Mouse (Mus musculus) limb, embryonic 14.5 days (tissue): ENCODE measurements around the gene Prr12. TPM values are rescaled to one million over a fixed set of nuclear protein-coding genes. Genes with fewer than 3 reads are reported as not detected.

Experiments used
- ATAC-seq: fragments of 200-750 bp; cut with Nextera tagmentation; 2 replicates; pipeline ENCODE4 v1.8.0; 2017; ENCODE audit warnings: low read depth, moderate number of reproducible peaks, moderate TSS enrichment; ENCODE audit not compliant: low FRiP score
- DNase-seq: peaks from one replicate; pipeline ENCODE4 v3.0.0-alpha.2; 2015; ENCODE audit warnings: low spot score
- H3K27ac ChIP-seq: fragments of 300-500 bp; sonication (generic); replicated peaks from 2 replicates; pipeline ENCODE4 v1.5.1; 2014; ENCODE audit warnings: low read depth, mild to moderate bottlenecking, low read length, moderate library complexity, mixed read lengths
- H3K27me3 ChIP-seq: fragments of 300-500 bp; sonication (generic); 2 replicates; pipeline ENCODE4 v1.6.1; 2014; ENCODE audit warnings: low read length, mixed read lengths; ENCODE audit not compliant: control insufficient read depth, insufficient read depth
- H3K36me3 ChIP-seq: fragments of 300-500 bp; sonication (generic); 2 replicates; pipeline ENCODE4 v1.6.1; 2014; ENCODE audit warnings: mild to moderate bottlenecking, low read length, moderate library complexity, mixed read lengths; ENCODE audit not compliant: control insufficient read depth, insufficient read depth
- H3K4me1 ChIP-seq: fragments of 300-500 bp; sonication (generic); 2 replicates; pipeline ENCODE4 v1.6.1; 2014; ENCODE audit warnings: antibody characterized with exemption, low read length, mixed read lengths; ENCODE audit not compliant: control insufficient read depth, insufficient read depth
- H3K4me2 ChIP-seq: fragments of 300-500 bp; sonication (generic); replicated peaks from 2 replicates; pipeline ENCODE4 v1.6.1; 2014; ENCODE audit warnings: low read depth, mild to moderate bottlenecking, low read length, moderate library complexity; ENCODE audit not compliant: severe bottlenecking
- H3K4me3 ChIP-seq: fragments of 300-500 bp; sonication (generic); replicated peaks from 2 replicates; pipeline ENCODE4 v1.5.1; 2014; ENCODE audit warnings: low read length
- H3K9ac ChIP-seq: fragments of 300-500 bp; sonication (generic); 2 replicates; pipeline ENCODE4 v1.6.1; 2014; ENCODE audit warnings: mild to moderate bottlenecking, low read depth, low read length, moderate library complexity; ENCODE audit not compliant: severe bottlenecking
- H3K9me3 ChIP-seq: fragments of 300-500 bp; sonication (generic); 2 replicates; pipeline ENCODE4 v1.6.1; 2016; ENCODE audit warnings: low read length; ENCODE audit not compliant: control insufficient read depth
- POLR2A ChIP-seq: fragments of 200-500 bp; IDR thresholded peaks from 2 replicates; pipeline ENCODE4 v1.8.0; 2012; ENCODE audit warnings: inconsistent platforms, mild to moderate bottlenecking, moderate library complexity, borderline replicate concordance; ENCODE audit not compliant: insufficient read depth, insufficient read length; ENCODE audit errors: extremely low read depth
- WGBS: fragments of 180-500 bp; shearing (Covaris S2); extraction: QIAGEN DNeasy Blood & Tissue Kit; methylation state at CpG from one replicate; pipeline ENCODE4 v1.1.7; 2014; 5-methylcytosine and 5-hydroxymethylcytosine counted together
- polyA plus RNA-seq, 2 experiments: library from polyadenylated mRNA; depleted of rRNA in 1 of 2; stranded (reverse) in 1 of 2; unstranded in 1 of 2; fragments of >200 nt; fragmentation: Nextera tagmentation in 1 of 2; extraction: Ambion mirVana in 1 of 2; gene quantifications; 2 replicates each; pipeline versions ENCODE4 v1.2.1 to v1.2.3; 2012 to 2014

Prr12 gene
- polyA plus RNA-seq, 2 experiments: 16.0 to 25.2 TPM

DNA sequence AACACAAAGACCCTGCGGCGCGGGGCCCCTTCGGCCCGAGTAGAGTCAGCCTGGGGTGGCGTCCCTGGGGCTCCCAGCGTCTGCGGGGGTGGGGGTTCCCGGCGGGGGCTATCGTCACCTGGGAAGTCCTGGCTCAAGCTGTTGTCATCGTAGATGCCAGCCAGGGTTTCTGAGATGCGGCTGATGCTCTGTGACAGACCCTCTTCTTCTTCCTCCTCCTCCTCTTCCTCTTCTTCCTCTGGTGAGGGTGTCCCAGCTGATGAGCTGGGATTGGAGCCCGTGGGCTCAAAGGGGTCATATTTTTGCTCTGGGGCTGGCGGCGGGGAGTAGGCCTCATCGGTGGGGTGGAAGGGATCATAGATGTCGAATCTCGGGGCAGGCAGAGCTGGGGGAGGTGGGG is 44.3 kb downstream of the Prr12 start:
- no peak for TF ChIP-seq POLR2A
- no peaks in the 10 kb centered on the region for H3K9me3 ChIP-seq
- H3K4me3 ChIP-seq: no peak overlapping the region
- DNase-seq (no peak), ATAC-seq (no peak)
- no peak overlapping the region for H3K9ac ChIP-seq
- H3K4me2 ChIP-seq: no peak overlapping the region
- 92% methylated on average over 15 of the region's 19 CpGs for WGBS
- H3K36me3 ChIP-seq: peaks cover 97% of the 10 kb centered on the region
- no peaks in the 10 kb centered on the region for H3K27me3 ChIP-seq
- no peak overlapping the region for H3K27ac ChIP-seq
- no peaks in the 10 kb centered on the region for H3K4me1 ChIP-seq

- H3K27ac ChIP-seq: no peak overlapping the region
- 93% methylated on average over 26 of the region's 30 CpGs for WGBS
- no peak for TF ChIP-seq POLR2A
- H3K9ac ChIP-seq: no peak overlapping the region
- H3K4me2 ChIP-seq: no peak overlapping the region
- no peak for DNase-seq
- no peak overlapping the region for H3K4me3 ChIP-seq
- peaks cover 97% of the 10 kb centered on the region for H3K36me3 ChIP-seq
- H3K9me3 ChIP-seq: no peaks in the 10 kb centered on the region
- H3K4me1 ChIP-seq: no peaks in the 10 kb centered on the region
- ATAC-seq: no peak
- H3K27me3 ChIP-seq: no peaks in the 10 kb centered on the region
These were observed 44.8 kb downstream of the Prr12 start for GRCm38 (mm10) chr7:45007846-45008245.

DNA sequence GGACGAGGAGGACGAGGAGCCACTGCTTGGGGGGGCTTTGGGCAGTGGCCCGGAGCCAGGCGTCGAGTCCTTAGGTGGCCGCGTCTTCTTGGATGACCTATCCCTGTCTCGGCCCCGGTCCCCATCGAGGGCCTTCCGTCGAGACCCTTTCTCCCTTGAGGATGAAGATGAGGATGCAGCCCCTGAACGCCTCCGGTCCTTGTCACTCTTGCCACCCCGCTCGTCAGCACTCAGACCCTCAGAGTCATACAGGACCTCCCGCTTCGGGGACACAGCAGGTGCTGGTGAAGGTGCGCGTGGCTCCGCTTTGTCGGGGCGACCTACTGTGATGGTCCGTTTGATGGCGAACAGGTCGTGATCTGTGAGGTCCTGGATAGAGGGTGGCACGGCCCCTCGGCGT is 45.5 kb downstream of the Prr12 start:
- H3K9me3 ChIP-seq: no peaks in the 10 kb centered on the region
- TF ChIP-seq POLR2A: no peak
- no peaks in the 10 kb centered on the region for H3K4me1 ChIP-seq
- peaks cover 97% of the 10 kb centered on the region for H3K36me3 ChIP-seq
- H3K4me2 ChIP-seq: no peak overlapping the region
- DNase-seq (no peak), ATAC-seq (no peak)
- 96% methylated on average over 29 of the region's 29 CpGs for WGBS
- no peak overlapping the region for H3K27ac ChIP-seq
- no peak overlapping the region for H3K4me3 ChIP-seq
- H3K27me3 ChIP-seq: no peaks in the 10 kb centered on the region
- no peak overlapping the region for H3K9ac ChIP-seq

DNA sequence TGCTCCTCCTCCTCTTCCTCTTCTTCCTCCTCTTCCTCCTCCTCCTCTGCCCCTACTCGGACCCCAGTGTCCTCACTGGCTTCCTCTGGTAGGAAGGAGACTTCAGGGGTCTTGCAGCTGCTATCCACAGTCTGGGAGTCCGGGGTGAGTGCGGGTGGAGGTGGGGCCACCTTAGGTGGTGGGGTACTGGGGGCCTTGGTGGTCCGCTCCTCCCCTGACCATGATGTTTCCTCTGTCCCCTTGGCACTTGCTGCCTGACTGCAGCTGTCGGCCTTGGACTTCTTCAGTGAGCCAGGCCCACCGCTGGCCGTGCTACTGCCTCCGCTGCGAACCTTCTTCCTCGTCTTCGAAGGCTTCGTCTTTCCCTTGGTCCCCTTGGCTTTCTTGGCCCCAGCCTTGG is 46.2 kb downstream of the Prr12 start:
- no peak for TF ChIP-seq POLR2A
- H3K27ac ChIP-seq: no peak overlapping the region
- no peak overlapping the region for H3K9ac ChIP-seq
- H3K4me3 ChIP-seq: no peak overlapping the region
- H3K4me2 ChIP-seq: no peak overlapping the region
- ATAC-seq (no peak), DNase-seq (no peak)
- H3K9me3 ChIP-seq: no peaks in the 10 kb centered on the region
- no peaks in the 10 kb centered on the region for H3K4me1 ChIP-seq
- peaks cover 97% of the 10 kb centered on the region for H3K36me3 ChIP-seq
- 97% methylated on average over 12 of the region's 12 CpGs for WGBS
- H3K27me3 ChIP-seq: no peaks in the 10 kb centered on the region

GRCm38 (mm10) chr7:45005321-45005992 is 47.2 kb downstream of the Prr12 start:
- no peak overlapping the region for H3K4me2 ChIP-seq
- peaks cover 99% of the 10 kb centered on the region for H3K36me3 ChIP-seq
- H3K4me1 ChIP-seq: no peaks in the 10 kb centered on the region
- H3K4me3 ChIP-seq: no peak overlapping the region
- no peak for DNase-seq
- H3K9me3 ChIP-seq: no peaks in the 10 kb centered on the region
- no peak for TF ChIP-seq POLR2A
- ATAC-seq: no peak
- no peaks in the 10 kb centered on the region for H3K27me3 ChIP-seq
- no peak overlapping the region for H3K9ac ChIP-seq
- H3K27ac ChIP-seq: no peak overlapping the region
- WGBS: 90% methylated on average over 6 of the region's 6 CpGs
